Mouse (Mus musculus): Measurements from ENCODE around the gene Ppm1f.

DNA sequence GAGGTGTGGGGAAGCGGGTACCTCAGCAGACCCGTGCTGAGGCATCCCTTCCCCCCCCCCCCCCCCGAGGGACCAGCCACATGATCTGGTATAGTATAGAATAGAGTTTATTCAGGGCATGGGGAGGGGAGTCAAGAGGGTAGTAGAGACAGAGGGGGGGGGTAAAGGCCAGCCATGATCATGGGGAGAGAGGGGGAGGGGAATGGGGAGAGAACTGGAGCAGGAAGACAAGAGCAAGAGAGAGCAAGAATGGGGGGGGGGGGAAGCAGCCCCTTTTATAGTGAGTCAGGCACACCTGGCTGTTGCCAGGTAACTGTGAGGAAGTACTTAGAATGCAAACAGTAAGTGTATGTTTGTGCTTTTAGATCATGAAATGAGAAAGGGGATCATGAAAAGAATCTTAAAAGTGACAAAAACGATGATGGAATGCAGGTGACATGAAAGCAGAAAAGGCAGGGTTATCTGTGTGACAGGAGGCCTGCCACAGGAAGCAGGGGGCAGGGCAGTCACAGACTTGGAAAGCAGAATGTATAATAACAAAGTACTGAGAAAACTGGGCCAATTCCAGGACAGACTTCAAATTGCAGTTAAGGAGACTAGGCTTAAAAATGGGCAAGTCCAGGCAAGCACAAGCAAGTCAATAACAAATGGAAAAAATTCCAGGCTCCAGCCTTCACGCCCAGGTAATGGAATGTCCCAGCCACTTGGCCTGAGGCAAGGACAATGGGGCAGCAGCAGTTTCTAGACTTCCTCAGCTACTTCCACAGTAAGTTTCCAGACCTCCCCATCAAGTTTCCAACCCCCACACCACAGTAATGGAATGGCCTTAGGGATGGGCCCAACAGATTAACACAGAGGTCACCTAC, 30.3 kb upstream of the Ppm1f start:
- TF ChIP-seq POLR2A (IDR thresholded peaks at IDR 0.05; ENCODE audit: insufficient read depth, low read length) (no peak), CTCF (IDR thresholded peaks at IDR 0.05; ENCODE audit: low read depth, low read length) (no peak), EP300 (IDR thresholded peaks at IDR 0.05; ENCODE audit: insufficient read depth, low read depth, low read length) (peak; percentile 100)
